Mouse (Mus musculus) urinary bladder, postnatal 25 days (tissue): ENCODE measurements around the gene Zfp697.
"Not testable (repeated sequence)": the region's sequence is repeated elsewhere in the genome, so short reads cannot be mapped to it uniquely, and the experiment has no call there.

ENCODE experiments used
- DNase-seq: peaks from one replicate; pipeline ENCODE4 v3.0.0; 2022; ENCODE audit warnings: low spot score

Zfp697 gene

GRCm38 (mm10) chr3:98374062-98374719, 8.1 kb upstream of the Zfp697 start:
- no peak for DNase-seq

GRCm38 (mm10) chr3:98374980-98375379, 7.3 kb upstream of the Zfp697 start:
- no peak for DNase-seq

GRCm38 (mm10) chr3:98378267-98378666, 4.0 kb upstream of the Zfp697 start:
- DNase-seq, result no peak

DNA sequence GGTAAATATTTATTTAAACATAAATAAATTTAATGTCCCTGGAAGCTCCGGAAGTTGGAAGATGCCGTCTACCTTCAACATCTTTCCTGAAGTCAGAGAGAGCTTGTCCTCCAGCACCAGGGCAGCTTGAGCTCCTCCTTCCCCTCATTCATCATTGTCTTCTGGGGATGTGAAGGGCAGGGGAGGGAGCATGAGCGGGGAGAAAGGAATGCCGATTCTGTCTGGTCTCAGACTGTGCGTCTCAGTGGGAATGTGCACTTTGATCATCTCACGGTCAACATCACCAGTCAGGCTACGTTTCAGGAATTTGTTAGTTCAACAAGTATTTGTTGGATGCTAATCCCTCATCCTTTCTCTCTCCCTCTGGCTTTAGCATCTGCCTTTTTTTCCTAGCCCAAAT, 3.0 kb upstream of the Zfp697 start:
- no peak for DNase-seq

DNA sequence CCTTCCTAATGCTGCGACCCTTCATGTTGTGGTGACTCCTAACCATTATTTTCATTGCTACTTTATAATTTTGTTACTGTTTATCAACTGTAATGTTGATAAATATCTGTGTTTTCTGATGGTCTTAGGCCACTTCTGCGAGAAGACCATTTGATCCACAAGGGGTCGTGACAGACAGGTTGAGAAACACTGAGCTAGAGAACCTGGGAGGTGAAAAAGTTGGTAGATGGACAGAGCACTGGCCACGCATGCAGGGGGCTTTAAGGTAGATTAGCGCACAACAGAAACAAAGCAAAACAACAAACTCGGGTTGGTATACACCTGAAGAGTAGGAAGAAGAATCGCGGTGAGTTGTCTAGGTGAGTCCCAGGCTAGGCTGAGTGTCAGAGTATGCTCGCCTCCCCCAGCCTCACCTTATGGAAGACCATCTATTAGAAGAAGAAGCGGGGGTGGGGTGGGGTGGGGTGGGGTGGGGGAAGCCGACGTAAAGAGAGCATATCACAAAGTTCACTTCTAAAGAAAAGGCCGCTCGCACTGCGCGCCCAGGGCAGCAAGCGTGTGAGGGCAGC, 500 bp upstream of the Zfp697 start:
- no peak for DNase-seq

- no peak for DNase-seq
These were observed 946 bp downstream of the Zfp697 start for GRCm38 (mm10) chr3:98383024-98383790.

DNA sequence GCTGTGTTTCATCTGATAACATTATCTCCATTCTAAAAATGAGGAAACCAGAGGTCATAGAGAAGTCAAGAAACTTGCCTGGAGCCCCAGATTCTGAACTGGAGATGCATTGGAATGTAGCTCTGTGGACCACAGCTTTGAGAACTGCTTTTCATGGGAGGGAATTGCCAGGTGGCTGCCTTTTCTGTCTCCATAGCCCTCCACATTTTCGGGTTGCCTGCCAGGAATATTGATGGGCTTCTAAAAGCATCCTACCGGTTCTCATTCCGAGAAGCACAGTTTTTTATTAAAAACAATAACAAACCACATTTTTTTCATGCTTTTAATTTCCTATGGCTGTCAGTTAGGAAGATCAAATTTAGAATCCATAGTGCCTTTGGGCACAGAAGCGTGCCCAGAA, 4.8 kb downstream of the Zfp697 start:
- no peak for DNase-seq

DNA sequence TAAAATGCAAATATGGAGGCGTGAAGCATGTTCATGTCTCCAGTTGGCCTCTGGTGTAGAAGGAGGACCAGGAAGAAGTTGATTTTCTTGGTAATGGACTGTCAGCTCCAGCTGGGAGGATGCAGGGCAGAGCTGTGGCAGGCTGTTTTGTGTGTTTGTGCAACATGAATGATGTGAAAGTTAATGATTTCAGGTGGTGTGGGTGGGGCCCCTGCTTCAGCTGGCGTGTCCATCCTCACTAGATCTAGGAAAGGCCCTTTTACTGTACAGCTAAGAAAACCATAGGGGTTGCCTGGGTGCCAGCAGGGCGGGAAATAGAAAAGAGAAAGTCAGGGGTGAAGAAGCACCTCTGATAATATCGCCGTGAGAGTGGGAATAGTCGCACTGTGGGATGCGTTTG, 5.5 kb downstream of the Zfp697 start:
- DNase-seq, result no peak

GRCm38 (mm10) chr3:98389305-98389704, 7.0 kb downstream of the Zfp697 start:
- DNase-seq, result no peak

GRCm38 (mm10) chr3:98404268-98404895, 22.1 kb downstream of the Zfp697 start:
- not testable (repeated sequence) for DNase-seq

DNA sequence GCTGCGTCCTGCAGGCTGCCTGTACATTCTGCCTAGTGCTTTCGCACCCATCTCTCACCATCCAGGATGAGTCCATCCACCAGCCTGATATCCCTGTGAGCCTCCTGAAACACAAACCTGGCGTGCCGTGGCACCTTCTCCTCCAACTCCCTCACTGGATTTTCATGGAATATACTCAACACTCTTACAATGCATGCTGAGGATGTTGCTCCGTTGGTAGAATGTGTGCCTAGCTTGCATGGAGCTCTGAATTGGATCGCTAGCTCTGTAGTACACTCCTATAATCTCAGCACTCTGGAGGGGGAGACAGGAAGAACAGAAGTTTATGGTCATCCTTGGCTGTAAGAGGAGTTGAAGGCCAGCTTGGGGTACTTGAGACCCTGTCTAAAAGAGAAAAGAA, 23.6 kb downstream of the Zfp697 start:
- DNase-seq, result not testable (repeated sequence)

DNA sequence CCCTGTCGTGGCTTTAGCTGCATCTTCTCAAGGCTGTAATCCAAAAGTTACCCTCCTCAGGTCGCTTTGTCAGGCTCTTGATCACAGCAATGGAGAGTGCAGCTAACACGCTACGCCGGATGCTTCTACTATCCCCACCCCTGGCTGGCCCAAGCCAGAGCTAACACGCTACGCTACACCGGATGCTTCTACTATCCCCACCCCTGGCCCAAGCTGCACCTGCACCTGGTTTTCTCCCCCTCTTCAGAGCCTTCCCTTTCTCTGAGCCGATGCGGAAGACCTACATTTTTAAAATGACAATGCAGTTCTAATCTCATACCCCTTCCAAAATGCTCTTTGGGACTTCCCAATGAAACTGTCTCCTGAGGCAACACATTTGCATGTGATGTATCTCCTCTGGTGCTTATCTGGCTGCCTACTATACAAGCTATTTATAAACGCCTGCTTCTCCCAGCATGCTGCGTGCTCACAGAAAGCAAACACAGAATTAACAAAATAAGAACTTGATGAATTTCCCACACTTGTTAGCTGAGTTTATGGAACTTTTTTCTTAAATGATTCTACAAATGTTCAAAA, 24.4 kb downstream of the Zfp697 start:
- not testable (repeated sequence) for DNase-seq

DNA sequence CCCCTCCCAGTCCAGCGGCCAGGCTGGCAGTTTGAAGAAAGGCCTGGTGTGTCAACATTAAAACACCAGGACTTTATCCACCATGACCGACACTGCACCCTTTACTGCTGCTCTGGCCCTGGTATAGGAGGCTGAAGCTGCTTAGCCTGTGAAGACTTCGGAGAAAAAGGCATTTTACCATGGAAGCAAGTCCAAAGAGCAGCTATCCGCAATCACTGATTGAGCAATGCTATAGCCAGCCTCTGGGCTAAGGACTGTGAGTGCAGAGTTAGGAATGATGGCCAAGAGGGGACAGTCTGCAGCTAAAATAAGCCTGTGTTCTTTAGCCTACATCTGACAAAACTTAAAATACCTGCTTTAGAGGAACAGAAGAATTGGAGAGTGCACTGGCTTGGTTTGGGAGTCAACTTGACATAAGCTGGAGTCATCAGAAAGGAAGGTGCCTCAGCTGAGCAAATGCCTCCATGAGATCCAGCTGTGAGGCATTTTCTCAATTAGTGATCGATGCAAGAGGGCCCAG, 25.1 kb downstream of the Zfp697 start:
- DNase-seq, result not testable (repeated sequence)

DNA sequence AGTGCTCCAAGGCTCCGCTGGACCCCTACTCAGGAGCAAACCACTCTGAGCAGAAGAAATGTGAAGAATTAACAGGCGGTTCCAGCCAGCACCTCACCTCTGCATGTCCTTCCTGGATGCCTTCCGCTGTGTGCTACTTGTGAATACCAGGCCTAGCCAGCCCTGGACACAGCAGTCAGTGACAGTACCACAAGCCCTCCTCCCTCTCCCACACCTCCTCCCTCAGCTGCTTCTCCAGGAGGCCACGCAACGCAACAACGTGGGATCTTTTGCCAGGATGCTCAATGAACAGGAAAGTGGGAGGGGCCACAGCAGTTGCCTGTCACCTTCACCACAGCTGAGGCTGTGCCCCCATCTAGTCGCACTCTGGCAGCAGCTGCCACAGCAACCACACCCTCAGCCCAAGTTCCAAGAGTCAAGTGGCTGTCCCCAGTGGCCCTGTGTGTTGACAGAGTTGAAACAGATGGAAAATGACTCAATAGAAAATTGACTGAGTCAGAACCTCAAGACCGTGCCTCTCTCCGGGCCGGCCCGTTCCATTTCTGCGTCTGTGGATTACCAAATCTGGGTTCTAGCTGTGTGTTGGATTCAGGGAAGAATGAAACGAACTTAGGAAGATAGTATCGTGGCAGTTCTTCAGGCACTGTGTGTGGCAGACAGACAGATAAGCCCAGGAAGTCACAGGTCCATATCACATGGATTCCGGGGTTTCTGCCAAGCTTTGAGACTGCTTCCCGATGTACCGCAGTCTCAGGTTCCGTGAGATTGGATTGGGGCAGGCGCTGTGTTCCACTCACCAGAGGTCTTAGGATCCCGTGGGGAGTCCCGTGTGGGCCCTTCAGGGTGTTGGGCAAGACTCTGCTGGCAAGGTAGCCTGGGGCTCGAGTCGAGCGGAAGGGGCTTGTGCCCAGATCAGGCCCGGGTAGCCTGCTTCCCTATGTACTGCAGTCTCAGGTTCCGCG, 28.6 kb downstream of the Zfp697 start:
- DNase-seq, result not testable (repeated sequence)

DNA sequence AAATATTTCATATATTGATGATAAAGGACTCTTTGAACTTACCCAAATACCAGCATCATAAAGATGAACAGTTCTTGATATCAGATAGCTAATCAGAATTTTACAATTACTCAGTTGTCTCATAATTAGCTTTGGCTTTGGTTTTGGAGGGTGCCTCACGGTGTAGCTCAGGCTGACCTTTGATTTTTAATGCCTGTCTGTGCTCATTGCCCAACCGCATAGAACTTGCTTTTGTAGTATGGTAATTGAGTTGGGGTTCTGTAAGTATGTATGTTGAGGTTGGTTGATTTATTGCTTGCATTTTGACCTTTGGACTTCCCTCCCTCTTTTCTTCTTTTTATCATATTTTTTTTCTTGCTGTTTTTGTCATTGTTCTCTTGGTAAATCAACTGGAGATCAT, 31.5 kb downstream of the Zfp697 start:
- no peak for DNase-seq

- no peak for DNase-seq
These were observed 32.0 kb downstream of the Zfp697 start for GRCm38 (mm10) chr3:98414296-98414695.

DNA sequence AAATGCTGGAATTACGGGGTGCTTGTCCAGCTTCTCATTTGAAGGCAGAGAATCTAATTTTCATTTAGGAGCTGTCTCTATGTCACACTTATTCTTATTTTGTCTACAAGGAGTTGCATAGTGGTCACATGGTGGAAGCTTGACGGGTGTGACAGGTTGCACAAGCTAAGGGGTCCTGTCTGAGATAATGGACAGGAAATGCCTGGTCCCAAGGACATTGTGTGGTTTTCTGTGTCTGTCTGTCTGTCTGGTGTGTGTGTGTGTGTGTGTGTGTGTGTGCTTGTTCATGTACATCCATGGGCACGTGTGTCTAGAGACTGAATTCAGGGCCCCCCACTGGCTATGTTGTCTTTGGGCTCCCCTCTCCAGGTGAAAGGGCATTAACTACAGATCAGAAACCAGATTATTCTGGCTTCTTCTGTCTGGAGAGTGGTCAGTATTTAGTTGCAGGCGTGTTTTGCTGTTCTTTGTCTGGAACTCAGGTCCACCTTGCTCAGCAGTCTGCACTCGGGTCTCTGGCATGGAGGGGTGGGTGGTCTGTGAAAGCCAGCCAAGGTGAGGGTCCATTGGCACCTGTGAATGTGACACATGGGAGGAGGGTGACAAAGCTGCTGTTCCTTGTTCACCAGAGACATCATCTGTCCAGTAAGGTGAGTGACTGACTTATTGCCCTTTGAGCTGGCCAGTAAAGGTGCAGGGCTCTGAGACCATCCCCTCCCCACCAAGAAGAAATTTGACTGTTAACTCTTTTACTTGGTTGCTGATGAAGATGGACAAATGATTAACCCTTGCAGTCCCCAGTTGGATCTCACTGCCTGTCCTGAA, 34.4 kb downstream of the Zfp697 start:
- DNase-seq, result no peak

DNA sequence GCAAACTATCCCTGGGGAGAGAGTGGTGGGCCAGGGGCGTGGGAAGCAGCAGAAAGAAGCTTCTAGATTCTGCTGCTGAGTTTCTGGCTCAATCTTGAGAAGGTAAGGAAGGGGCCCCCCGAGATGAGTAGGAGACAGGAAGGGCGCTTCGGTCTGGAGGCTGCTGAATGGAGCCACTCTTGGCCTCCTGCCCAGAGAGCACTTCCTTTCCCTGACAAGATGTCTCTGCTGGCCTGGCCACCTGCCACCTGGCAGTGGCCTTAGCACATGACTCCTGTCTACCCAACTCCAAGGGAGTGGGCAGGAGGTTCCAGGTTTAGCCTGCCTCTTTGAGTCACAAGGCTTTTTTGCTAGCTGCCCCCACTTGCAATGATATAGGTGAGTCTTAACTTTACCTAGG, 35.1 kb downstream of the Zfp697 start:
- DNase-seq, result no peak

- no peak for DNase-seq
These were observed 36.9 kb downstream of the Zfp697 start for GRCm38 (mm10) chr3:98418991-98419785.

GRCm38 (mm10) chr3:98419786-98420070, 37.5 kb downstream of the Zfp697 start:
- no peak for DNase-seq
